Mouse (Mus musculus) forebrain, embryonic 12.5 days (tissue): ENCODE results near the gene Sdccag8. TPM values are rescaled to one million over a fixed set of nuclear protein-coding genes. Genes with fewer than 3 reads are reported as not detected.

Experiments
- ATAC-seq: fragments of 200-750 bp; cut with Nextera tagmentation; 2 replicates; pipeline ENCODE4 v1.8.0; 2017; ENCODE audit warnings: moderate TSS enrichment; ENCODE audit not compliant: low FRiP score
- H3K27ac ChIP-seq: fragments of 300-500 bp; sonication (generic); 2 replicates; pipeline ENCODE4 v1.5.1; 2016; ENCODE audit warnings: mild to moderate bottlenecking
- H3K27me3 ChIP-seq: fragments of 300-500 bp; sonication (generic); 2 replicates; pipeline ENCODE4 v1.6.1; 2016; ENCODE audit warnings: mild to moderate bottlenecking
- H3K36me3 ChIP-seq: fragments of 300-500 bp; sonication (generic); replicated peaks from 2 replicates; pipeline ENCODE4 v1.6.1; 2016; ENCODE audit warnings: mild to moderate bottlenecking
- H3K4me1 ChIP-seq: fragments of 300-500 bp; sonication (generic); 2 replicates; pipeline ENCODE4 v1.6.1; 2016
- H3K4me2 ChIP-seq: fragments of 300-500 bp; sonication (generic); 2 replicates; pipeline ENCODE4 v1.6.1; 2016; ENCODE audit warnings: mild to moderate bottlenecking, moderate library complexity
- H3K4me3 ChIP-seq: fragments of 300-500 bp; sonication (generic); replicated peaks from 2 replicates; pipeline ENCODE4 v1.5.1; 2016; ENCODE audit warnings: mild to moderate bottlenecking
- H3K9ac ChIP-seq: fragments of 300-500 bp; sonication (generic); 2 replicates; pipeline ENCODE4 v1.6.1; 2016; ENCODE audit warnings: mild to moderate bottlenecking
- H3K9me3 ChIP-seq: fragments of 300-500 bp; sonication (generic); 2 replicates; pipeline ENCODE4 v1.6.1; 2016
- WGBS: fragments of 180-500 bp; shearing (Covaris S2); methylation state at CpG from one replicate; pipeline ENCODE4 v1.1.7; 2016; 5-methylcytosine and 5-hydroxymethylcytosine counted together
- polyA plus RNA-seq: library from polyadenylated mRNA; unstranded; fragments of >200 nt; fragmentation: Nextera tagmentation; extraction: Ambion mirVana; gene quantifications from 2 replicates; pipeline ENCODE4 v1.2.1, GENCODE M21; 2016

The Sdccag8 gene
- polyA plus RNA-seq, 1 experiment from 2014 or later, result 22.8 TPM

DNA sequence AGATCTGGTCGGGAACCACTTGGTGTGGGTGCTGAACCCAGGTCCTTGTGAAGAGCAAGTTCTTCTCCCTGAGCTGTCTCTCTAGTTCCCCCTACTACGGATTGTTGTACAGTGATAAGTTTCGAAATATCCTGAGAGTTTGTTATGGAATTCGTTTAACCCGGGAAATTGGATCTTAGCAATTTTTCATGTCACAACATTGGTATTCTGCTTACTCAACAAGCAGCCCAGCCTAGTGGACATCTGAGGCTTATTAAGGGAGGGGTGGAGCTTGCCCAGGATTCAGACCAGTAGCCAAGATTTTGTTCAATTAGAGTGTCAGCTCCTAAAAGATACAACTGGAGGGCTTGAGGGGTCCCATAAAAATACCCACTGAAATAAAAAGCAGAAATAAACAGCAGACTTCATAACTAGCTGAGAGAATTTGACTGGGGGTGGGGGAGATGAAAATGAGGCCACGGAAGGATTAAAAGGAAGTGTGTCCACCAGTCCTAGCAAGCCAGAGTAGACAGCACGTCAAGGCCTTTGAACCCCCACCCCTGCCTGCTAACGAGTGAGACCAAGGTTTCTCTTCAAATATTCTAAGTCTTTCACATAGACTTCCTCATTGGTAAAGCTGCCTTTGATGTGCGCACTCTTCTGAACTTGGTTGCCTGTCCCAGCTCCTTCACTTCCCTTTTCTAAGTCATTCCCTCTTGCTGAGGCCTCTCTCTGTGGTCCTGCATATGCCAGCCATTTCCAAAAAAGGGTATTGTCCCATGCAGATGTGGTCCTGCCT lies 38.5 kb downstream of the Sdccag8 start:
- H3K4me1 ChIP-seq, result no peaks in the 10 kb centered on the region
- ATAC-seq, result no peak
- 86% methylated on average over 9 of the region's 9 CpGs for WGBS
- no peak overlapping the region for H3K4me3 ChIP-seq
- no peak overlapping the region for H3K27ac ChIP-seq
- no peaks in the 10 kb centered on the region for H3K27me3 ChIP-seq
- no peak overlapping the region for H3K9ac ChIP-seq
- peaks cover 5% of the 10 kb centered on the region; the same call in 1 of the 2 replicates for H3K9me3 ChIP-seq
- peaks cover 25% of the 10 kb centered on the region for H3K36me3 ChIP-seq
- no peak overlapping the region for H3K4me2 ChIP-seq

DNA sequence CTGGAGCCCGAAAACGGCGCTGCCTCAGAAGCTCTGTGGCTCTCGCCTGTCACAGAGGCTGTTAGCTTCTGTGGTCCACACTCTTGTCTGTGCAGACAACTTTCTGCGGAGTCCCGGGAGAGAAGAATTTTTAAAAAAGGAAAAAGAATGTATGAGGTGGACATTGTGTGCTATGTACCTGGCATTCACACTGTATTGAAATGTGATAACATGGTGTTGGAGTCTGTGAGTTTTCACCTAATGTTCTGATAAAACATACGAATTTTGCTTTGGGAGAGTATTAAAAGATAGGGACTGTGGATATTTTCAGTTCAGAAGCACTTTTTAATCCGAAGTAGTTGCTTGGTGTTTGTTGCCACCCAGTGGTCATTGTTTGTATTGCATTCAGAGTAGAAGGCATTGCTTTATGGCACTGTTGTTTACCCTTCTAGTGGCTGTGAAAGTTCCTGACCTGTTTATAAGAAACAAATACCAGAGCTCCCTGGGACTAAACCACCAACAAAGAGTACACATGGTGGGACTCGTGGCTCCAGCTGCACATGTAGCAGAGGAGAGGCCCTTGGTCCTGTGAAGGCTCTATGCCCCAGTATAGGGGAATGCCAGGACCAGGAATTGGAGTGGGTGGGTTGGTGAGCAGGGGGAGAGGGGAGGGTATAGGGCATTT lies 47.7 kb downstream of the Sdccag8 start:
- Histone ChIP-seq H3K9ac (no peak overlapping the region), H3K27ac (no peak overlapping the region), H3K36me3 (no peaks in the 10 kb centered on the region), H3K27me3 (no peaks in the 10 kb centered on the region), H3K9me3 (no peaks in the 10 kb centered on the region), H3K4me2 (no peak overlapping the region), H3K4me3 (no peak overlapping the region), H3K4me1 (no peaks in the 10 kb centered on the region)
- ATAC-seq, result peak; percentile 51; the same call in 1 of the 2 replicates
- 61% methylated on average over 9 of the region's 9 CpGs for WGBS

DNA sequence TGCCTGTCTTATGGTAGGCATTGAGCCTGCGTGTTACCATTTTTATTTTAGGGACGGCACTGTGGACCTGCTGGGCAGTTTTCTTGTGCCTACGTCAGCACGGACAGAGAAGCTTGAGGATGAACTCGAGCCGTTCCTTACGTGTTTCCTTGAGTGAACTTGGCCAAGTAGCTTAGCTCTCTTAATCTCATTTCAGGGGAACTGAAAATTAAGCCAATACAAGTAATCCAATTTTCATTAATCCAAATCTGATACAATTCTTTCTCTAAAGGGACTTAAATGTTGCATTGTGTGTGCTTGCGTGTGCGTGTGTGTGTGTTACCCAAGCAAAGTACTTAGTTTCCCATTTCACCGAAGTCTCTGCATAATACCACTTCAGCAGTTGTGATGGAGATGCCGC lies 56.0 kb downstream of the Sdccag8 start:
- no peak overlapping the region for H3K4me2 ChIP-seq
- H3K36me3 ChIP-seq, result no peaks in the 10 kb centered on the region; the same call in 1 of the 2 replicates
- ATAC-seq, result no peak
- no peaks in the 10 kb centered on the region; the same call in 1 of the 2 replicates for H3K27me3 ChIP-seq
- no peak overlapping the region for H3K27ac ChIP-seq
- 85% methylated on average over 11 of the region's 11 CpGs for WGBS
- no peak overlapping the region for H3K9ac ChIP-seq
- no peaks in the 10 kb centered on the region for H3K9me3 ChIP-seq
- no peak overlapping the region for H3K4me3 ChIP-seq
- H3K4me1 ChIP-seq, result no peaks in the 10 kb centered on the region

DNA sequence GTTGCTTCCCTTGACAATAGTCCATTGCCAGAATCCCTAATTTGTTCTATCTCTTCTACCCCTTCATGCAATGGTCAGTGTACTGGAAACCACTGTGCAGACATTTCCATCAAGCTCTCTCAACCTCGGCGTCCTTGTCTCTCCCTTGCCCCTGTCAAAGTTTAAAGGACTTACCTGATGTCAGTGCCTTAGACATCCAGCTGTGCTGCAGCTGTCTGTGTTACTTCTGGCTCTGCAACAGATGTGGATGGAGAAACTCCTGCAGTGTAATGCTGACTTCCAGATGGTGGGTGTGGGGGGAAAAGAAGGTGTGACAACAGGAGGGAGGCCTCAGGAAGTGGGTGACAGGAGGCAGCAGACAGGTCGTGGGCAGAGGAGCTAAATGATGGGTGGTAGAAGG lies 57.5 kb downstream of the Sdccag8 start:
- WGBS, result 64% methylated on average over 3 of the region's 3 CpGs
- no peaks in the 10 kb centered on the region for H3K9me3 ChIP-seq
- no peak overlapping the region for H3K4me3 ChIP-seq
- H3K36me3 ChIP-seq, result no peaks in the 10 kb centered on the region; the same call in 1 of the 2 replicates
- H3K27me3 ChIP-seq, result no peaks in the 10 kb centered on the region; the same call in 1 of the 2 replicates
- H3K9ac ChIP-seq, result no peak overlapping the region
- H3K4me1 ChIP-seq, result no peaks in the 10 kb centered on the region
- H3K4me2 ChIP-seq, result no peak overlapping the region
- no peak overlapping the region for H3K27ac ChIP-seq
- no peak for ATAC-seq

DNA sequence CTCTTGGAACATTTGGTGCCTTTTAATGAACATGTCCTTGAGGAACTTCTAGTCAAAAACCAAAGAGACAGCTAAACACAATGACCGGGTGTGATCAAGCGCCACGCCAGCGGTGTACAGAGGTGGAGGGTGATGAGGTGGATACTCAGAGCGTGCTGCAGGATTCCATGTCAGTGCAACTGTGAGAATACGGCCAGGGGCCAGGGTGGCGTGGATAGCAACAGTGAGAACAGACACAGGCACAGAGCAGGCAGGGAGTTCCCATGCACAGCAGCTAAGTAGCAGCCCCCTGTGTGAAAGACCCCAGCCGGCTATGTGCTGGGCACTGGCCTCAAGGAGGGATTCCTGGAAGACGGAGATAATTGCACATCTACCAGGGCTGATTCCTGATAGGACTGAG lies 59.0 kb downstream of the Sdccag8 start:
- Histone ChIP-seq H3K4me3 (no peak overlapping the region), H3K9ac (no peak overlapping the region), H3K9me3 (no peaks in the 10 kb centered on the region), H3K36me3 (no peaks in the 10 kb centered on the region; the same call in 1 of the 2 replicates), H3K27me3 (no peaks in the 10 kb centered on the region; the same call in 1 of the 2 replicates), H3K4me1 (no peaks in the 10 kb centered on the region), H3K4me2 (no peak overlapping the region), H3K27ac (no peak overlapping the region)
- no peak for ATAC-seq
- WGBS, result 77% methylated on average over 9 of the region's 9 CpGs

DNA sequence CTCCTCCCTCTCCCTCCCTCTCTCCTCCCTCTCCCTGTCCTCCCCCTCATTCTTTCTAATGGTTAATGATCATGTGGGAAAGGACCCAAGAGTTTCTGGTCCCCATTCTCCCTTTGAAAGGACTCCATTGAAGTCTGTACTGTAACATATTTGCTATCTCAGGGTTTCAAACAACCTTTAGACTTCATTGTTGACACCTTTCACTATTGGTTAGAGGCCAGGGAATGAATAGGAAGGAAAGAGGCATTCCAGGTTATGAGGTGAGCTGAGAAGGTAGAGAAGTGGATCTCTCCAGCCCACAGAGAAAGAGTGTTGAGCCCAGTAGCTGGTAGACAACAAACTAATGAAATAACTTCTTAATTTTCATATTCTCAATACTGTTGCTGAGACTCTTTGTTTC lies 59.7 kb downstream of the Sdccag8 start:
- no peaks in the 10 kb centered on the region; the same call in 1 of the 2 replicates for H3K27me3 ChIP-seq
- no peaks in the 10 kb centered on the region; the same call in 1 of the 2 replicates for H3K36me3 ChIP-seq
- no peaks in the 10 kb centered on the region for H3K9me3 ChIP-seq
- H3K4me3 ChIP-seq, result no peak overlapping the region
- no peaks in the 10 kb centered on the region for H3K4me1 ChIP-seq
- ATAC-seq, result no peak
- no peak overlapping the region for H3K27ac ChIP-seq
- H3K4me2 ChIP-seq, result no peak overlapping the region
- H3K9ac ChIP-seq, result no peak overlapping the region

DNA sequence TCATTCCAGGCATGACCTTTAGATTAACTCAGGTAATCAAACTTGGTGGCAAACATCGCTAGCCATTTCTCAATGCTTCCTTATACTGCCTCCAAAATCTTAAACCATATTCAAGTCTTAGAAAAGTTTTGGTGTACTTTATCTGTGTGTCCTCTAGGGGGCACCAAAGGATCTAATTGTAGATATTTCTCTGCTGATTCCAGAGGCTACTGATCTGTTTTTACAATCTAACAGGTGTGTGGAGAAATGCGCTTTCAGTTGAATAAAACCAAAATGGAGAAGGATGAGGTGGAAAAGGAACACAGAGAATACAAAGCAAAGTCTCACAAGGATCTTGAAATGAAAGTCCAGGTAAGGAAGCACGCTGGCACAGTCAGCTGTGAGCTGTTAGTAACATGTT lies 63.3 kb downstream of the Sdccag8 start:
- ATAC-seq, result peak; percentile 5; the same call in 1 of the 2 replicates
- no peak overlapping the region for H3K9ac ChIP-seq
- H3K27ac ChIP-seq, result no peak overlapping the region
- 35% methylated on average over 3 of the region's 3 CpGs for WGBS
- H3K36me3 ChIP-seq, result no peaks in the 10 kb centered on the region
- no peaks in the 10 kb centered on the region; the same call in 1 of the 2 replicates for H3K27me3 ChIP-seq
- no peak overlapping the region for H3K4me2 ChIP-seq
- H3K4me1 ChIP-seq, result peaks cover 20% of the 10 kb centered on the region
- no peak overlapping the region for H3K4me3 ChIP-seq
- no peaks in the 10 kb centered on the region for H3K9me3 ChIP-seq

DNA sequence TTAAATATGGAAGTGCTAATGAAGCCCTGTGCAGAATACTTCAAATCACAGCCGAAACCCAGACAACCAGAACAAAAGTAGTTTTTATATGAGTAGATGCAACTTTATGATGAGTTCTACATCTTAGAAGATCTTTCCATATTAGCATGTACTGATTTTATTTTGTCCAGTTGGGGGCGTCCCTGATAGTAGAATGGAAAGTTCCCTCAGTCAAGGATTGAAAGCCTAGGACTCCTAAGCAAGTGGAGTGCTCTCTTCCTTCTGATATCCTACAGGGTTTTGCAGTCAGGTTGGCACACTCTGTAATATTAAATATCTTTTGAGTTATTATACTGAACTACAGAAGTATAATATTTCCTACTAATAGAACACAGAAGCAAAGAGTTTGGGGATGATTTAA lies 64.5 kb downstream of the Sdccag8 start:
- Histone ChIP-seq H3K27ac (no peak overlapping the region), H3K9ac (no peak overlapping the region), H3K4me2 (no peak overlapping the region), H3K4me3 (no peak overlapping the region), H3K9me3 (no peaks in the 10 kb centered on the region), H3K27me3 (no peaks in the 10 kb centered on the region), H3K4me1 (peaks cover 20% of the 10 kb centered on the region), H3K36me3 (no peaks in the 10 kb centered on the region)
- ATAC-seq, result peak; percentile 58; the same call in 1 of the 2 replicates
- 45% methylated on average over 2 of the region's 2 CpGs for WGBS

DNA sequence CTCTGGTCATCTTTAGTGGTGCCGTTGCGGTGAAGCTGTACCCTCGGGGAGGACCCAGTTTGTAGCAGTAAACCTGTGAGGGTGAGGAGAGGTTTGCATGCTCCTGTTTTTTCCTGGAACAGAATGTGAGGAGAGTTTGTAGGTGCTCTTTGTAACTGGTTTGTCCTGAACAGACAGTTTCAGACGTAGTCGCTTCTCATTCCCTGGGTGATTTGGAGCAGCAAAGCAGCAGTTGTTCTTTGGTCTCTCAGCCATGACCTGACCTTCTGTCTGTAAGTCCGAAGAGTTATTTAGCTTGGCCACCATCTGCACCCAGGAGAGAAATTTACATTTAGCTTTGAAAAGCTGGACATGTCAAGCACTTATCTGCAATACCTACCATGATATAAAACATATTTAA lies 65.2 kb downstream of the Sdccag8 start:
- WGBS, result 24% methylated on average over 6 of the region's 6 CpGs
- peaks cover 20% of the 10 kb centered on the region for H3K4me1 ChIP-seq
- H3K9ac ChIP-seq, result no peak overlapping the region
- no peaks in the 10 kb centered on the region for H3K36me3 ChIP-seq
- no peaks in the 10 kb centered on the region for H3K9me3 ChIP-seq
- H3K27me3 ChIP-seq, result no peaks in the 10 kb centered on the region
- H3K27ac ChIP-seq, result peak overlapping the region; percentile 50
- no peak overlapping the region for H3K4me2 ChIP-seq
- H3K4me3 ChIP-seq, result no peak overlapping the region
- ATAC-seq, result no peak

DNA sequence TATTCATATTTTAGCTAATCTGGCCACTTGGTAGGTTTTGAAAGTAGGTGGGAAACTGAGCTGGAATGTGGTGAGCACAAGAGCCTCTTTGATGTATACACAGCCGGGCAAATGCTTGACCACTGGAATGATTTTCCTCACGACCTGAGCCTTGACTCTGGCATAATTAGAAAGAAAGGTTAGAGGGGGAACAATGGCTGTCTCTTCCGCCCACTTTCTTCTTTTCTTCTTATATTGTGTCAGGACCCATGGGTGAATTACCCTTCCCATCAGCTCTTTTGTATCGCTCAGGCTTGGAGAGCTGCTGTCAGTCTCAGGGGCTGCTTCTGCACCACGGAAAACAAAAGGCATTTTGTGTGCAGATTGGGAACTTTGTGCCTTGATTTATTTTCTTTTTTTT lies 65.6 kb downstream of the Sdccag8 start:
- Histone ChIP-seq H3K27me3 (no peaks in the 10 kb centered on the region), H3K9me3 (no peaks in the 10 kb centered on the region), H3K27ac (peak overlapping the region; percentile 50; the same call in 1 of the 2 replicates), H3K4me3 (no peak overlapping the region), H3K9ac (no peak overlapping the region), H3K36me3 (no peaks in the 10 kb centered on the region), H3K4me1 (peaks cover 20% of the 10 kb centered on the region), H3K4me2 (no peak overlapping the region)
- peak; percentile 55; the same call in 1 of the 2 replicates for ATAC-seq
- WGBS, result 4% methylated on average over 5 of the region's 5 CpGs

DNA sequence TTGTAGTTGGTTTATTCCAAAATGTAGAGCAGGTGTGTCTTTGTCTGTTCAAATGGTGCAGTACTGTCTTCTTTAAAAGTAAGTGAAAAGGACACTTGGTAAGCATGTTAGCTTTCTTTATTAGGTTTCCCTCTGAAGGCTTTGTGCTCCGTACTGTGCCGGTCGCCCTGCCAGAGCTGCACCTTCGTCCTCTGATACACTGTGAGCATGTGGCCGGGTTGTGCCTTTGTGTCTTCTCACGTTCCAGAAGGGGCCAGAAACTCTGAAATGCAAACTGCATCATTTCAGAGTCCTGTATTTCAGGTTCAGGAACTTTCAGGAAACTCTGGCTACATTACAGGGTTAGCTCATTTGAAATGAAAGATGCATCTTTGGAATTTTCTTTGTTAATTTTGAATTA lies 66.5 kb downstream of the Sdccag8 start:
- no peak for ATAC-seq
- 7% methylated on average over 6 of the region's 6 CpGs for WGBS
- H3K4me1 ChIP-seq, result peaks cover 24% of the 10 kb centered on the region

DNA sequence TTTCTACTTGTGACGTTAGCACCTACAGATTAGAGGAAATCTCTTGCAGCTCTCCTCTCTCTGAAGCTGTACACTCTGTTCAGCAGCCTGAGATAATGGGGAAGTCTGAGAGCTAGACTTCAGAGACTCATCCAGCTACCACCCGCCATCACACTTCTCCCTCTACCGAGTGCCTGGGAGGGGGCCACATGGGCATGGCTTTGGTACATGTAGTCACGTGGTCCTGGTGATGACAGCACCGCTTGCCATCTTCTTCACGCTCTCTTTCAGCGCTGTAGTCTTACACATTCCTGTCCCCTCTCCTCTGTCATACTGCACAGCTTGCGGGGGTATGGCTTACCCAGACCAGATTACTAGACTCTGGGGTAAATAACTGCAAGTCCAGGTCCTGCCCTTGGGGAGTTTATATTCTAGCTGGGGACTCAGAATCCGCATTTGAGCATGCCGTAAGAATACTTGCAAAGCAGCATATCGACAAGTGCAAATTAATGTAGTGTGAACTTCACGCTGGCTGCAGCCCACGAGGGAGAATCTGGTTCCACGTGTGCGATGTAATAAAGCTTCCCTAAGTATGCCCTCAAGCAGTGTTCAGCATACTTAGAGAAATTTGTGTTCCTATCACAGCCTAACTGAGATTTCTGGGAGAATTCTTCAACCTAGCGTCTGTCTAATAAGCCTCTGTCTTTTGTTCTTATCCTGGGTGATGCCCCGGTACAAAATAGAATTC lies 70.9 kb downstream of the Sdccag8 start:
- Histone ChIP-seq H3K4me3 (no peak overlapping the region), H3K4me2 (no peak overlapping the region), H3K4me1 (peaks cover 14% of the 10 kb centered on the region), H3K27ac (no peak overlapping the region), H3K36me3 (no peaks in the 10 kb centered on the region), H3K9me3 (no peaks in the 10 kb centered on the region), H3K9ac (no peak overlapping the region), H3K27me3 (no peaks in the 10 kb centered on the region)
- peak; percentile 54; the same call in 1 of the 2 replicates for ATAC-seq
- WGBS, result 75% methylated on average over 17 of the region's 17 CpGs

More for the DNA sequence above, 66.5 kb downstream of the Sdccag8 start:
- Histone ChIP-seq H3K9ac (no peak overlapping the region), H3K27ac (0 out of 2 replicates have a peak overlapping the region, but pooled peaks have one; percentile 31), H3K36me3 (no peaks in the 10 kb centered on the region), H3K4me3 (no peak overlapping the region), H3K27me3 (no peaks in the 10 kb centered on the region), H3K9me3 (no peaks in the 10 kb centered on the region), H3K4me2 (no peak overlapping the region)
